Mouse (Mus musculus) ES-E14 (cell line): ENCODE measurements around the gene Angptl4. TPM values are rescaled to one million over a fixed set of nuclear protein-coding genes. Genes with fewer than 3 reads are reported as not detected.
"Not testable (repeated sequence)": the region's sequence is repeated elsewhere in the genome, so short reads cannot be mapped to it uniquely, and the experiment has no call there.

ENCODE experiments used
- DNase-seq: peaks from one replicate; pipeline ENCODE4 v3.0.0-alpha.2; 2013; ENCODE audit warnings: low read depth, low spot score
- H3K27ac ChIP-seq: 2 replicates; pipeline ENCODE4 v1.5.1; 2012; ENCODE audit warnings: low read depth, mild to moderate bottlenecking, low read length, moderate library complexity, mixed read lengths; ENCODE audit not compliant: poor library complexity, insufficient read depth, severe bottlenecking
- H3K36me3 ChIP-seq: 2 replicates; pipeline ENCODE4 v1.6.1; 2012; ENCODE audit warnings: mild to moderate bottlenecking, low read length, moderate library complexity, mixed read lengths; ENCODE audit not compliant: control insufficient read depth, poor library complexity, insufficient read depth, severe bottlenecking
- H3K4me1 ChIP-seq, 2 experiments: fragments of 150-350 bp in 1 of 2; sonication (generic) in 1 of 2; 2 replicates each; pipeline ENCODE4 v1.6.1; 2012; ENCODE audit warnings: low read length in 2 of 2, mild to moderate bottlenecking in 1 of 2, mixed read lengths in 1 of 2; ENCODE audit not compliant: control insufficient read depth in 2 of 2, insufficient read depth in 2 of 2, poor library complexity in 1 of 2
- H3K4me3 ChIP-seq, 2 experiments: fragments of 150-350 bp in 1 of 2; sonication (generic) in 1 of 2; 2 replicates each; pipeline ENCODE4 v1.5.1; 2012; ENCODE audit warnings: low read length in 2 of 2, low read depth in 1 of 2, mild to moderate bottlenecking in 1 of 2, mixed read lengths in 1 of 2; ENCODE audit not compliant: insufficient read depth in 1 of 2, poor library complexity in 1 of 2, severe bottlenecking in 1 of 2
- H3K9ac ChIP-seq: 2 replicates; pipeline ENCODE4 v1.6.1; 2012; ENCODE audit warnings: low read depth, mild to moderate bottlenecking, low read length, mixed read lengths; ENCODE audit not compliant: poor library complexity, insufficient read depth, severe bottlenecking
- H3K9me3 ChIP-seq: fragments of 150-350 bp; sonication (generic); 2 replicates; pipeline ENCODE4 v1.6.1; 2012; ENCODE audit warnings: low read depth, mild to moderate bottlenecking, low read length; ENCODE audit not compliant: control insufficient read depth, insufficient read depth
- CHD2 ChIP-seq: IDR thresholded peaks from 2 replicates; pipeline ENCODE4 v1.6.1; 2014; ENCODE audit warnings: mild to moderate bottlenecking, low read depth, low read length, inconsistent platforms
- HCFC1 ChIP-seq: IDR thresholded peaks from 2 replicates; pipeline ENCODE4 v1.6.1; 2012; ENCODE audit warnings: low read length, inconsistent platforms, borderline replicate concordance; ENCODE audit not compliant: insufficient read depth
- MAFK ChIP-seq: IDR thresholded peaks from 2 replicates; pipeline ENCODE4 v1.6.1; 2014; ENCODE audit warnings: mild to moderate bottlenecking, low read depth, low read length, inconsistent platforms; ENCODE audit not compliant: insufficient read depth
- ZC3H11A ChIP-seq: IDR thresholded peaks from 2 replicates; pipeline ENCODE4 v1.6.1; 2012; ENCODE audit warnings: low read depth, mild to moderate bottlenecking, inconsistent platforms, low read length, borderline replicate concordance
- ZNF384 ChIP-seq: IDR thresholded peaks from 2 replicates; pipeline ENCODE4 v1.6.1; 2012; ENCODE audit warnings: low read depth, low read length, inconsistent platforms
- in situ Hi-C, 2 experiments: fragments of 600-800 bp; cut with MboI; formaldehyde crosslinking; loops; one replicate each; pipeline ENCODE4 v1.15.1; 2025; ENCODE audit warnings: low sequenced_read_pairs in 2 of 2, inconsistent platforms in 1 of 2; ENCODE audit not compliant: unreplicated experiment in 2 of 2
- total RNA-seq: library from RNA; depleted of rRNA; stranded (reverse); fragments of 300-350 nt; gene quantifications from 2 replicates; pipeline ENCODE4 v1.2.3, GENCODE M21; 2012

Gene Angptl4
- total RNA-seq, 1 experiment: 30.5 TPM

- in situ Hi-C loops: no loop called here
- H3K9me3 ChIP-seq: no peaks in the 10 kb centered on the region
- H3K4me1 ChIP-seq: peaks cover 10% of the 10 kb centered on the region in 2 experiments
- TF ChIP-seq MAFK (no peak), HCFC1 (no peak), ZC3H11A (no peak), ZNF384 (no peak), CHD2 (no peak)
- H3K27ac ChIP-seq: peak overlapping the region; percentile 92
- no peak for DNase-seq
- H3K4me3 ChIP-seq: peak overlapping the region; percentile 84 to 98
- peak overlapping the region; percentile 97 for H3K9ac ChIP-seq
- H3K36me3 ChIP-seq: peaks cover 51% of the 10 kb centered on the region
Observed at GRCm38 (mm10) chr17:33825462-33825861, 43.8 kb upstream of the Angptl4 start.

GRCm38 (mm10) chr17:33824997-33825330 lies 43.3 kb upstream of the Angptl4 start:
- peak overlapping the region; percentile 92; the same call in 1 of the 2 replicates for H3K27ac ChIP-seq
- DNase-seq: not testable (repeated sequence)
- H3K36me3 ChIP-seq: peaks cover 53% of the 10 kb centered on the region

GRCm38 (mm10) chr17:33824084-33824996 lies 42.7 kb upstream of the Angptl4 start, which contains the start of the genes Rps28 and Ndufa7:
Rps28 (minus strand) TSS chr17:33824562.
Ndufa7 (plus strand) TSS chr17:33824572.
- peak; percentile 91 for DNase-seq
- TF ChIP-seq MAFK (no peak), HCFC1 (peak; percentile 73; the same call in 1 of the 2 replicates), CHD2 (peak; percentile 99)
- H3K9me3 ChIP-seq: no peaks in the 10 kb centered on the region
- H3K36me3 ChIP-seq: peaks cover 54% of the 10 kb centered on the region
- peaks cover 10 to 14% of the 10 kb centered on the region in 2 experiments for H3K4me1 ChIP-seq
- H3K27ac ChIP-seq: peak within 1 kb of the TSS; percentile 92
- in situ Hi-C loops: no loop called here
- H3K9ac ChIP-seq: peak within 1 kb of the TSS; percentile 100
- H3K4me3 ChIP-seq: peak within 1 kb of the TSS; percentile 84 to 98

More at GRCm38 (mm10) chr17:33824997-33825330, 43.3 kb upstream of the Angptl4 start:
- Histone ChIP-seq H3K9ac (peak overlapping the region; percentile 97), H3K4me1 (peaks cover 10% of the 10 kb centered on the region in 2 experiments), H3K4me3 (peak overlapping the region; percentile 84 to 98)
- H3K9me3 ChIP-seq, in situ Hi-C loops: not testable (repeated sequence)

- H3K9me3 ChIP-seq, in situ Hi-C loops, DNase-seq: not testable (repeated sequence)
- Histone ChIP-seq H3K4me3 (peak overlapping the region; percentile 84 to 98), H3K27ac (peak overlapping the region; percentile 90), H3K4me1 (peaks cover 10 to 14% of the 10 kb centered on the region in 2 experiments), H3K9ac (peak overlapping the region; percentile 100), H3K36me3 (peaks cover 50% of the 10 kb centered on the region)
Observed at GRCm38 (mm10) chr17:33823171-33823570, 41.5 kb upstream of the Angptl4 start.

- H3K9ac ChIP-seq: peak overlapping the region; percentile 100; the same call in 1 of the 2 replicates
Observed at GRCm38 (mm10) chr17:33822436-33822959, 40.9 kb upstream of the Angptl4 start.

More at GRCm38 (mm10) chr17:33822436-33822959, 40.9 kb upstream of the Angptl4 start:
- H3K9me3 ChIP-seq: no peaks in the 10 kb centered on the region
- in situ Hi-C loops: no loop called here
- TF ChIP-seq CHD2 (no peak), ZC3H11A (no peak), MAFK (no peak), ZNF384 (no peak), HCFC1 (no peak)
- H3K4me3 ChIP-seq: peak overlapping the region; percentile 84 to 98; a peak in 3 of 4 replicates
- no peak for DNase-seq
- no peak overlapping the region for H3K27ac ChIP-seq
- H3K36me3 ChIP-seq: peaks cover 50% of the 10 kb centered on the region
- peaks cover 10 to 14% of the 10 kb centered on the region in 2 experiments for H3K4me1 ChIP-seq
